Mouse (Mus musculus) mammary gland, adult 2 months (tissue): ENCODE measurements around the gene Gm14410. TPM values are rescaled to one million over a fixed set of nuclear protein-coding genes. Genes with fewer than 3 reads are reported as not detected.

Source experiments
- polyA plus RNA-seq: library from polyadenylated mRNA; depleted of rRNA; stranded (reverse); fragments of >200 nt; gene quantifications from 2 replicates; pipeline ENCODE4 v1.2.3, GENCODE M21; 2012; ENCODE audit warnings: low replicate concordance; rRNA removed

Gene Gm14410
- polyA plus RNA-seq = 1.2 and 6.3 TPM in 2 replicates

GRCm38 (mm10) chr2:177206341-177206740 lies at the start of gene Gm14410:
Gm14410 (minus strand) TSS chr2:177206421.

Other genes starting within 250 kb of the Gm14410 start
- gene Gm14419, start 205.5 kb downstream of the Gm14410 start, polyA plus RNA-seq = 0.81 and 1.8 TPM in 2 replicates
- not detected in 2 replicates for gene Gm14401, start 132.1 kb downstream of the Gm14410 start, polyA plus RNA-seq
- not detected in 2 replicates for gene Gm14409, start 60.6 kb upstream of the Gm14410 start, polyA plus RNA-seq
- gene Gm14412, start 117.9 kb upstream of the Gm14410 start, polyA plus RNA-seq = 0.11 TPM in 1 of 2 replicates, not detected in the other
- gene Gm14418, start 191.9 kb upstream of the Gm14410 start, polyA plus RNA-seq = 0.60 and 3.1 TPM in 2 replicates